Mouse (Mus musculus) olfactory bulb, adult 2 months (tissue): ENCODE measurements around the gene Slx1b. TPM values are rescaled to one million over a fixed set of nuclear protein-coding genes. Genes with fewer than 3 reads are reported as not detected.

ENCODE experiments used
- H3K27ac ChIP-seq: fragments of 200-500 bp; 2 replicates; pipeline ENCODE4 v1.5.1; 2012; ENCODE audit warnings: low read depth, low read length; ENCODE audit not compliant: insufficient read depth
- H3K4me1 ChIP-seq: fragments of 200-500 bp; 2 replicates; pipeline ENCODE4 v1.6.1; 2012; ENCODE audit warnings: low read length; ENCODE audit not compliant: control insufficient read depth, insufficient read depth
- H3K4me3 ChIP-seq: fragments of 200-500 bp; 2 replicates; pipeline ENCODE4 v1.5.1; 2012; ENCODE audit warnings: mild to moderate bottlenecking, low read depth, low read length, moderate library complexity; ENCODE audit not compliant: insufficient read depth
- CTCF ChIP-seq: fragments of 200-500 bp; IDR thresholded peaks from 2 replicates; pipeline ENCODE4 v1.5.1; 2012; ENCODE audit warnings: low read depth, mild to moderate bottlenecking, low read length, moderate library complexity; ENCODE audit not compliant: insufficient read depth
- POLR2A ChIP-seq: fragments of 200-500 bp; IDR thresholded peaks from 2 replicates; pipeline ENCODE4 v1.6.1; 2012; ENCODE audit warnings: mild to moderate bottlenecking, low read depth, low read length, moderate library complexity; ENCODE audit not compliant: insufficient read depth
- WGBS: fragments of 180-500 bp; shearing (Covaris S2); methylation state at CpG from one replicate; pipeline ENCODE4 v1.1.7; 2018; 5-methylcytosine and 5-hydroxymethylcytosine counted together
- polyA plus RNA-seq: library from polyadenylated mRNA; stranded (reverse); fragments of >200 nt; gene quantifications from 2 replicates; pipeline ENCODE4 v1.2.4, GENCODE M21; 2012; ENCODE audit warnings: low replicate concordance; ENCODE audit not compliant: missing spikeins, insufficient read depth, insufficient read length

Slx1b gene
- polyA plus RNA-seq, 1 experiment: not detected

DNA sequence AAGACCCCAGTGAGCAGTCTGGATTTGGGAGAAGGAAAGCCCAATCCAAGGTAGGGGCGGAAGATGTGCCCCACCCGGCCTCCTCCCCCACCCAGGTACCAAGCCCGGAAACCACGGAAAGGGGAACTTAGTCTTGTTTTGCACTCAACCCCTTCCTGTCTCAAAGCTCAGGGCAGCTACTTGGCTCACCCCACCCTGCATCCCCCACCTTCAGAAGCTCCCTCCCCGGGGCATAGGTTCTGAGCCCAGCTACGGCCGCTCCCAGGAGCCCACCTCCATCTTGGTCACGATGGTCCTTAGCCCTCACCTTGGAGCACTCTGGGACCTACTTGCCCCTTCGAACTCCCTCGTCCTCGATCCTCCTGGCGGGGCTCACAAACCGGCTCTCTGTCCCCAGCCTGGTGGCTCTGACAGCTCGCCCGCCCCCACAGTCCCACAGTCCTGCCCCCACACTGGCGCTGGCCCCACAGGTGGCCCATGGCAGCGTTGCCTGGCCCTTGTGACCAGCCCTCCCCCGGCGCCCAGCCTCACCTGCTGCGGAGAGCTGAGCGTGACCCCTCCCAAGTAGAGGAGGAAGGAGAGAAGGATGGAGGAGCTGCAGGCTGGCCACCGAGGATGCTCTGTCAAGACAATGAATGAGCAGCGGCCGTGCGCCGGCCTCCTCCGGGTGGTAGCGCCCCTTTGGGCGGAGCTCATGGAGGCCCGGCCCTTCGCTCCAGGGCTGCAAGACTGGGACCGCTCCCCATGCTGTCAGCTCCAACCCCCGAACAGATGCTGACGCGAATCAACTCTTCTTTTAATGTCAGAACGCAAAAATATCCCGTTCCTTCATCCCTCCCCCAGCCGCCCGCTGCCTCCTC, 8.8 kb upstream of the Slx1b start:
- peak overlapping the region; percentile 67 for H3K4me3 ChIP-seq
- TF ChIP-seq CTCF (no peak), POLR2A (peak; percentile 68)

DNA sequence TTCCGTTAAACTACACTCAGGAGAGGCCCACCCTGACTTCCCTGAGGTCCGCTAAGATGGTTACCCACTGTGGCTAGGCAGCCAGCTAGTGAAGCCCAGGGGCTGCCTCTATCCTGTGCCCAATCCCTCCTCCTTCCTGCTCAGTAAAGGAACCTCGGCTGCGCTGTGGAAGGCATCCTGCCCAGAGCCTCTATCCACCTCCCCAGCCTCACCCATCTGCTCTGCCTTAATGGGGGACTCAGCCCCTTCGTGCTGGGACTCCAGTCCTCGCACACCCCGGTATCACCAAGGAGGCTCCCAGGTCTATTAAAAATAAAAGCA, 8.1 kb upstream of the Slx1b start:
- Histone ChIP-seq H3K4me3 (peak overlapping the region; percentile 67), H3K4me1 (peaks cover 34% of the 10 kb centered on the region), H3K27ac (peak overlapping the region; percentile 47; the same call in 1 of the 2 replicates)
- no peak for TF ChIP-seq CTCF
- no peak for TF ChIP-seq POLR2A
- WGBS: 14% methylated on average over 7 of the region's 7 CpGs

More for the DNA sequence above, 8.8 kb upstream of the Slx1b start:
- Histone ChIP-seq H3K27ac (peak overlapping the region; percentile 47; the same call in 1 of the 2 replicates), H3K4me1 (peaks cover 34% of the 10 kb centered on the region)
- 3% methylated on average over 39 of the region's 39 CpGs for WGBS

DNA sequence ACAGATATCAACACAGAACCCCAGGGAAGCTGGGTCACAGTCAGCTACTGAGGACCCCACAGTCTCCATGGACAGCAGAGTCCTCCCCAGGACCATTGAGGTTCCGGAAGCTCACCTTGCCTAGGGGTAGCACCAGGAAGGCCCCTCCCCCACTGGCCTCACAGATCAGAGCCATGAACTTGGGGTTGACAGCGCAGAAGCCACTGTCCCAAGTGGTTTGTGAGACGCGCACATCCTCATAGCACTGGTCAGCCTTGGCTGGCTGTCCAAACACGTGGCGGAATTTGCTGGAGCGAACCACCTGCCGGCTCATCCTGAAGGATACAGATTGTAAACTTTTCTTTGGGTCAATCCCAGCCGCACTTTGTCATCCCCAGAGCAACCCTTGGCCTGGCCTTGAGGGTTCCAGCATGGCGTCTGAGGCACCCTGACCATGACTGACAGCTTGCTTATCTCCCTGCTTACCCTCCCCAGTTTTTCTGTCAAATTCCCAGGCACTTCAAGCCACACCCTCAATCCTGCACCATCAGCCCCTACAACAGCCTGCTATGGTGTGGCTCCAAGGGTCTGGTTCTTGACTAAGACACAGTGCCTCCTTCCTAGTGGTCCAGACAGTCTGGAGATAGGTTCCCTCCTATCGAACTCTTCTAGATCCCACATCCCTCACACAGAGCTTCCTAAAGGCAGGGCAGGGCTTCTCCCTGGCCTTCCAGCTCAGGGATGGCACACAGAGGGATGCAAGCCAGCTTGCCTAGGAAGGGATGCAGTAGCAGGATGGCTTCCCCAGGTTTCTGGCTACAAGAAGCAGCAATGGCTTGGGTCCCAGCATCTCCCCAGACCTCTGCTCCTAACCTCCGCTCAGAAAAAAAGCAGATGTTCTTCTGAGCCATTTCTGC, 7.5 kb upstream of the Slx1b start:
- 84% methylated on average over 12 of the region's 12 CpGs for WGBS
- Histone ChIP-seq H3K27ac (no peak overlapping the region), H3K4me1 (peaks cover 34% of the 10 kb centered on the region), H3K4me3 (peak overlapping the region; percentile 67)
- TF ChIP-seq POLR2A (no peak), CTCF (no peak)

DNA sequence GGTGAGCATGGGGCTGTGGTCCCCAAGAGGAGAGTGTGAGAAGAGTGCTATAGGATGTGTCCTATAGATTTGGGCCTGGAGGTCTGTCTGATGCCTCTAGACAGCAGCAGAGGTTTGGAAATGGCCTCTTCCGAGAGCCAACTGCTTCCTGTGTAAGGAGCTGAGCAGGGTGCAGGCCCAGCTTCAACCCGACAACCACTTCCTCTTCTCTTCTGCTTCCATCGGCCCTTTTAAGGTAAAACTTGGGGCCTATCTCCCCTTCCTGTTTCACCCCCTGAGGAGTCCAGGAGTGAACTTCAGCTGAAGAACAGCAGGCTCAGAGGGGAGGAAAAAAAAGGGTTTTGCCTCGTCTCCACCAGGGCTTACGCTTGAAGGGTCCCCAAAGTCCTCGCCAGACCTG, 6.8 kb upstream of the Slx1b start:
- 91% methylated on average over 6 of the region's 6 CpGs for WGBS
- Histone ChIP-seq H3K4me1 (peaks cover 34% of the 10 kb centered on the region), H3K4me3 (no peak overlapping the region; the same call in 1 of the 2 replicates), H3K27ac (no peak overlapping the region)
- TF ChIP-seq CTCF: no peak
- no peak for TF ChIP-seq POLR2A

DNA sequence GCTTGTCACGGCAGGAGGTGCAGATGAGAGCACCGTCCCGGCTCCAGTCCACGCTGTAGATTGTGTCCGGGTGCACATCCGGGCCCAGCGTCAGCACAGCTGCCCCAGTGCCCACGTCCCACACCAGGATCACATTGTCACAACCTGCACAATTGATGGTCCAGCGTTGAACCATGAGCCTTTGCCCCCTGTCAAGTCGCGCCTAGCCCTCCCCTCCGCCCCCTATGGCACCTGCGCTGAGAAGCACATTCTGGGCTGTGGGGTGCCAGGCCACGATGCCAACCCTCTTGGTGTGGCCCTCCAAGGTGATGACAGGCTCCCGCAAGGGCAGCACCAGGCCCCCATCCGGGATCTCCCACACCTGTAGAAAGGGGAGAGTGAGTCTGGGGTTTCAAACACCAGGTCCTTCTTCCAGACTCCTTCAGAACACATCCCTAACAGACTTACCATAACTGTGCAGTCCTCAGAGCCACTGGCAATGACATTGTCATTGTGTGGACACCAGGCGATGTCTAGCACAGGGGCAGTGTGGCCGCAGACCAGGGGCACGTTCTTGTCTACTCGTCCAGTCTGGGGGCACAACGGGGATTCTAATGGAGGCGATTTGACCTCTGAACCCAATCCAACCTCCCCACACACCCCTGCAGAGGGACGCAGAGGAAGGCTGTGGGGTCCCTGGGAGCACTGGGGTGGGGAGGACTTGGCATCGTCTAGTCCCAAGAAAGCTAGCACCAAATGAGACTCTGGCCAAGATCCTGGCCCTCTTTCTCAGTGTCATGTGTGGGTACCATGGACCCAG, 6.2 kb upstream of the Slx1b start:
- no peak overlapping the region for H3K27ac ChIP-seq
- no peak for TF ChIP-seq CTCF
- TF ChIP-seq POLR2A: no peak
- peaks cover 35% of the 10 kb centered on the region for H3K4me1 ChIP-seq
- H3K4me3 ChIP-seq: no peak overlapping the region; the same call in 1 of the 2 replicates
- WGBS: 58% methylated on average over 24 of the region's 24 CpGs

DNA sequence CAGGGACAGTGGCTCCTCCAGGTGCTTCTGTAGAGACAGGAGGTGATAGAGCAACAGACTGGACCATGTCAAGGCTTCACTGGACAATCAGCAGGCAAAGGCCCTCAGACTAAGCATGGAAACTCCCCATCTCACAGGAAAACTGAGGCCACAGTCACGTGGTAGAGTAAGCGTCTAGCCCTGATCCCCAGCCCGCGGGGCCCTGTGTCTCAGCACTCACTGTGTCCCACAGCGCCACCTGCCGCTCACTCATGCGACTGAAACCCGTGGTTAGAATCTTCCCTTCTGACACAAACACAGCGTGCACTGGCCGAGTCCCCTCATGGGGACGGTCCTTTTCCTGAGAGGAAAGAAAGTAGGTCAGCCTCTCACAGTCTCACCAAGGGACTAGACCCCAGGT, 5.5 kb upstream of the Slx1b start:
- peak; percentile 79 for TF ChIP-seq CTCF
- no peak for TF ChIP-seq POLR2A
- 0% methylated on average over 11 of the region's 11 CpGs for WGBS
- Histone ChIP-seq H3K27ac (no peak overlapping the region), H3K4me1 (peaks cover 41% of the 10 kb centered on the region), H3K4me3 (no peak overlapping the region; the same call in 1 of the 2 replicates)

DNA sequence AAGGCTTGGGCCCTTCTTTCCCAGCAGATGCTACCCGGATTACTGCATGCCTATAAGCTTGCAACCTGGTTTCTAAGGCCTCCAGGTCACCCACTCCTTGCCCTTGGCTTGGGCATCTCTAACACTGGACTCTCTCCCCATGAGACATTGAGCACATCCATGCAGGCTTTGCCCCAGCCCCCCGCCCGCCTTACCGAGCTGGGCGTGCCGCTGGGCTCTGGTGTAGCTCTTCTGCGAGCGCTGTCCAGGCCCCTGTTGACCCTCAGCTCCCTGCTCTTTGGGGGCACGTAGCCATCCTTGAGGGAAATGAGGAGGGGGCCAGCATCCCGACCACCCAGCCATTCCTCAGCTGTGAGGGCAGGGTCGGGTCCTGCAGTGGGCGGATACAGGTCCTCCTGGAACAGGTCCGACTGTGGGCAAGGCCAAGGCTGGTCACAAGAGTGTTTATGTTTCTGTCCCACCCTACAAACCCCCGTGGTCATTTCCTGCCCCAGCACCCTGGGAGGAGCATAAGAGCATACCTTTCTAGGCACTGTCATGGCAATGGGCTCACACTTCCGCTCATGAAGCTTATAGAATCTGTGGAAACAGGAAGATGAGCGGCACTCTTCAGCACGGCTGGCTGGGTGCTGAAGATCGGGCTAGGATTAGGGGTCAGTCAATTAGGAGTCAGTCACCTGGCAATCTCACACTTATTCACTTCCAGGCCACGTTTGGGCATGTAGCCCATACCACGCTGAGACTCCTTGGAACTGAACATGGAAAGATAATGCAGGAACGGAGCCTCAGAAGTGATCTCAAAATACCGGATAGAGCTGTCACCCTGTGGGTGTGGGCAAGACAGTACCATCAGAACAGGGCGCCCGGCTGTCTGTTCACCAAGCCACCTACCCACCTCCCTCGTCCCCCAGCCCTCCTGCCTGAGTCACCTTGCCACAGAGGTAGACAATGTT, 4.8 kb upstream of the Slx1b start:
- 83% methylated on average over 25 of the region's 25 CpGs for WGBS

More for the DNA sequence above, 4.8 kb upstream of the Slx1b start:
- H3K27ac ChIP-seq: no peak overlapping the region
- TF ChIP-seq CTCF (no peak), POLR2A (no peak)
- no peak overlapping the region for H3K4me3 ChIP-seq
- peaks cover 41% of the 10 kb centered on the region for H3K4me1 ChIP-seq
